ENCODE assay signal across 17 mouse cellular contexts in genomic region chr4:100154560-100155130, GRCm38 (mm10). TPM values are rescaled to one million over a fixed set of nuclear protein-coding genes. Genes with fewer than 3 reads are reported as not detected.
DNase-seq lines count a peak whose midpoint lies in the region; ATAC-seq and TF ChIP-seq lines count a peak whose summit lies in the region.
"Had no signal": no experiment of that assay in that cellular context is flagged by ENCODE, and none has a peak within 500 bp of the region (broad histone marks: within the 10 kb centered on the region; RNA-seq: fewer than 3 reads in every experiment).

No protein-coding gene starts in this region.

- H3K36me3 ChIP-seq in forebrain, postnatal 0 days (ENCODE audit: insufficient read depth), result no peaks in the 10 kb centered on the region
- H3K36me3 ChIP-seq in forebrain, embryonic 11.5 days (ENCODE audit: control insufficient read depth, insufficient read depth, low read length), result no peaks in the 10 kb centered on the region
- no peaks in the 10 kb centered on the region for H3K36me3 ChIP-seq in intestine, embryonic 15.5 days
- H3K36me3 ChIP-seq in intestine, postnatal 0 days (ENCODE audit: control insufficient read depth, insufficient read depth), result no peaks in the 10 kb centered on the region
- no peaks in the 10 kb centered on the region for H3K36me3 ChIP-seq in midbrain, embryonic 10.5 days
- H3K36me3 ChIP-seq in midbrain, embryonic 14.5 days (ENCODE audit: control insufficient read depth, insufficient read depth, low read length), result no peaks in the 10 kb centered on the region
- no peaks in the 10 kb centered on the region for H3K36me3 ChIP-seq in embryonic facial prominence, embryonic 10.5 days (replicated peaks)
- H3K36me3 ChIP-seq: limb, embryonic 13.5 days; liver, embryonic 15.5 days had no signal

- no peak overlapping the region for H3K27ac ChIP-seq in forebrain, postnatal 0 days (ENCODE audit: low read depth, low read length)
- no peak overlapping the region for H3K27ac ChIP-seq in forebrain, embryonic 11.5 days (ENCODE audit: low read depth, low read length)
- no peak overlapping the region for H3K27ac ChIP-seq in intestine, embryonic 15.5 days
- no peak overlapping the region for H3K27ac ChIP-seq in intestine, postnatal 0 days (ENCODE audit: low read depth, low read length)
- H3K27ac ChIP-seq in midbrain, embryonic 10.5 days (replicated peaks), result peak overlapping the region; percentile 63
- H3K27ac ChIP-seq in midbrain, embryonic 14.5 days (replicated peaks; ENCODE audit: low read depth, low read length), result no peak overlapping the region
- peak overlapping the region; percentile 54; the same call in 1 of the 2 replicates for H3K27ac ChIP-seq in embryonic facial prominence, embryonic 10.5 days (replicated peaks)
- H3K27ac ChIP-seq: limb, embryonic 13.5 days; liver, embryonic 15.5 days had no signal

- peak; percentile 25 for ATAC-seq in forebrain, postnatal 0 days
- no peak for ATAC-seq in forebrain, embryonic 11.5 days (replicated peaks; ENCODE audit: low FRiP score)
- peak; percentile 51 for ATAC-seq in intestine, embryonic 15.5 days
- ATAC-seq in intestine, postnatal 0 days, result no peak
- ATAC-seq in midbrain, embryonic 14.5 days (ENCODE audit: low FRiP score, low TSS enrichment), result no peak
- ATAC-seq: forebrain, embryonic 16.5 days; lung, postnatal 0 days had no signal

- WGBS in forebrain, postnatal 0 days, result 27% methylated on average over 7 of the region's 7 CpGs
- WGBS in forebrain, embryonic 11.5 days, result 37% methylated on average over 7 of the region's 7 CpGs
- WGBS in intestine, embryonic 15.5 days, result 48% methylated on average over 7 of the region's 7 CpGs
- 53% methylated on average over 7 of the region's 7 CpGs for WGBS in intestine, postnatal 0 days
- 36% methylated on average over 7 of the region's 7 CpGs for WGBS in midbrain, embryonic 10.5 days
- WGBS in midbrain, embryonic 14.5 days, result 22% methylated on average over 7 of the region's 7 CpGs
- WGBS in embryonic facial prominence, embryonic 10.5 days, result 51% methylated on average over 7 of the region's 7 CpGs

- H3K9ac ChIP-seq in forebrain, postnatal 0 days, result no peak overlapping the region
- no peak overlapping the region for H3K9ac ChIP-seq in forebrain, embryonic 11.5 days (ENCODE audit: low read length)
- H3K9ac ChIP-seq in intestine, embryonic 15.5 days, result no peak overlapping the region
- H3K9ac ChIP-seq in intestine, postnatal 0 days (ENCODE audit: low read depth, low read length), result no peak overlapping the region
- no peak overlapping the region for H3K9ac ChIP-seq in midbrain, embryonic 14.5 days (replicated peaks; ENCODE audit: low read length)
- H3K9ac ChIP-seq: limb, embryonic 13.5 days; liver, embryonic 15.5 days had no signal

- H3K9me3 ChIP-seq in forebrain, postnatal 0 days (ENCODE audit: low read length), result no peaks in the 10 kb centered on the region
- H3K9me3 ChIP-seq in forebrain, embryonic 11.5 days (ENCODE audit: control insufficient read depth, low read length), result no peaks in the 10 kb centered on the region
- H3K9me3 ChIP-seq in intestine, embryonic 15.5 days, result no peaks in the 10 kb centered on the region
- no peaks in the 10 kb centered on the region for H3K9me3 ChIP-seq in intestine, postnatal 0 days (ENCODE audit: control insufficient read depth)
- H3K9me3 ChIP-seq in midbrain, embryonic 10.5 days (replicated peaks), result no peaks in the 10 kb centered on the region
- no peaks in the 10 kb centered on the region for H3K9me3 ChIP-seq in midbrain, embryonic 14.5 days (ENCODE audit: control insufficient read depth, low read length)
- H3K9me3 ChIP-seq in embryonic facial prominence, embryonic 10.5 days, result no peaks in the 10 kb centered on the region
- H3K9me3 ChIP-seq: limb, embryonic 13.5 days; liver, embryonic 15.5 days had no signal

- DNase-seq in forebrain, postnatal 0 days, result no peak
- DNase-seq in forebrain, embryonic 11.5 days (ENCODE audit: low spot score), result no peak
- DNase-seq in midbrain, embryonic 10.5 days (ENCODE audit: low spot score), result no peak
- DNase-seq in midbrain, embryonic 14.5 days, result no peak
- DNase-seq in embryonic facial prominence, embryonic 10.5 days (ENCODE audit: low spot score), result no peak
- DNase-seq in lung, postnatal 4 days, result no peak
- DNase-seq: adrenal gland, adult 2 months; embryo, embryonic 11 days; heart, postnatal 10 days; right cerebral cortex, adult 18-20 months had no signal

- TF ChIP-seq CTCF in forebrain, postnatal 0 days (IDR thresholded peaks at IDR 0.05; ENCODE audit: low read depth), result no peak
- TF ChIP-seq CTCF in intestine, postnatal 0 days (IDR thresholded peaks at IDR 0.05; ENCODE audit: low read depth), result no peak

- no peaks in the 10 kb centered on the region for H3K4me1 ChIP-seq in forebrain, postnatal 0 days (ENCODE audit: insufficient read depth)
- H3K4me1 ChIP-seq in forebrain, embryonic 11.5 days (replicated peaks; ENCODE audit: control insufficient read depth, insufficient read depth, low read length), result peaks cover 3% of the 10 kb centered on the region; the same call in 1 of the 2 replicates
- H3K4me1 ChIP-seq in intestine, embryonic 15.5 days (replicated peaks), result peaks cover 7% of the 10 kb centered on the region; the same call in 1 of the 2 replicates
- H3K4me1 ChIP-seq in intestine, postnatal 0 days (replicated peaks; ENCODE audit: control insufficient read depth, insufficient read depth, low read length), result no peaks in the 10 kb centered on the region
- peaks cover 16% of the 10 kb centered on the region for H3K4me1 ChIP-seq in midbrain, embryonic 10.5 days
- H3K4me1 ChIP-seq in midbrain, embryonic 14.5 days (ENCODE audit: control insufficient read depth, insufficient read depth, low read length), result peaks cover 7% of the 10 kb centered on the region; the same call in 1 of the 2 replicates
- H3K4me1 ChIP-seq in embryonic facial prominence, embryonic 10.5 days, result peaks cover 46% of the 10 kb centered on the region
- H3K4me1 ChIP-seq: liver, embryonic 15.5 days had no signal

- no peak overlapping the region for H3K4me3 ChIP-seq in forebrain, postnatal 0 days (ENCODE audit: low read depth, low read length)
- H3K4me3 ChIP-seq in forebrain, embryonic 11.5 days (ENCODE audit: low read depth, low read length), result no peak overlapping the region
- H3K4me3 ChIP-seq in intestine, embryonic 15.5 days (replicated peaks), result no peak overlapping the region
- H3K4me3 ChIP-seq in intestine, postnatal 0 days (ENCODE audit: low read depth, low read length), result no peak overlapping the region
- H3K4me3 ChIP-seq in midbrain, embryonic 10.5 days, result no peak overlapping the region
- H3K4me3 ChIP-seq in midbrain, embryonic 14.5 days (replicated peaks; ENCODE audit: low read depth, low read length), result no peak overlapping the region
- H3K4me3 ChIP-seq in embryonic facial prominence, embryonic 10.5 days, result no peak overlapping the region
- H3K4me3 ChIP-seq: limb, embryonic 13.5 days; liver, embryonic 15.5 days had no signal

- no peak overlapping the region for H3K4me2 ChIP-seq in forebrain, postnatal 0 days (ENCODE audit: low read depth)
- no peak overlapping the region for H3K4me2 ChIP-seq in forebrain, embryonic 11.5 days (ENCODE audit: low read depth, low read length, severe bottlenecking)
- no peak overlapping the region for H3K4me2 ChIP-seq in intestine, embryonic 15.5 days (replicated peaks)
- no peak overlapping the region for H3K4me2 ChIP-seq in intestine, postnatal 0 days (replicated peaks; ENCODE audit: low read depth)
- H3K4me2 ChIP-seq in midbrain, embryonic 14.5 days (ENCODE audit: low read length), result no peak overlapping the region
- H3K4me2 ChIP-seq: limb, embryonic 13.5 days; liver, embryonic 15.5 days had no signal

- H3K27me3 ChIP-seq in forebrain, postnatal 0 days (ENCODE audit: insufficient read depth, low read length), result no peaks in the 10 kb centered on the region
- no peaks in the 10 kb centered on the region for H3K27me3 ChIP-seq in forebrain, embryonic 11.5 days (ENCODE audit: control insufficient read depth, insufficient read depth, low read length)
- no peaks in the 10 kb centered on the region for H3K27me3 ChIP-seq in intestine, embryonic 15.5 days (replicated peaks)
- H3K27me3 ChIP-seq in intestine, postnatal 0 days (replicated peaks; ENCODE audit: control insufficient read depth, insufficient read depth, low read length), result no peaks in the 10 kb centered on the region
- H3K27me3 ChIP-seq in midbrain, embryonic 10.5 days (ENCODE audit: low read depth, poor library complexity, severe bottlenecking), result no peaks in the 10 kb centered on the region
- no peaks in the 10 kb centered on the region for H3K27me3 ChIP-seq in midbrain, embryonic 14.5 days (ENCODE audit: control insufficient read depth, insufficient read depth, low read length)
- H3K27me3 ChIP-seq in embryonic facial prominence, embryonic 10.5 days (replicated peaks; ENCODE audit: low read depth, poor library complexity, severe bottlenecking), result no peaks in the 10 kb centered on the region
- H3K27me3 ChIP-seq: liver, embryonic 15.5 days had no signal

RNA-seq across cellular contexts. Expression of gene Ror1, which starts 59.1 kb away (rescaled TPM):
- 1.8 and 2.4 TPM in 2 replicates for total RNA-seq in forebrain, postnatal 0 days (2014; rRNA removed)
- polyA plus RNA-seq in forebrain, postnatal 0 days (2015; fragmentation: Nextera tagmentation; extraction: Ambion mirVana), result 0.80 and 0.93 TPM in 2 replicates
- 5.8 and 5.9 TPM in 2 replicates for polyA plus RNA-seq in forebrain, embryonic 11.5 days (2014; fragmentation: Nextera tagmentation; extraction: Ambion mirVana)
- 8.0 and 9.3 TPM in 2 replicates for polyA plus RNA-seq in intestine, embryonic 15.5 days (2015; fragmentation: Nextera tagmentation; extraction: Ambion mirVana)
- polyA plus RNA-seq in intestine, postnatal 0 days (2015; fragmentation: Nextera tagmentation; extraction: Ambion mirVana), result 2.5 and 2.9 TPM in 2 replicates
- 5.0 and 5.9 TPM in 2 replicates for polyA plus RNA-seq in midbrain, embryonic 10.5 days (2016; fragmentation: Nextera tagmentation; extraction: Ambion mirVana)
- polyA plus RNA-seq in midbrain, embryonic 14.5 days (2014; fragmentation: Nextera tagmentation; extraction: Ambion mirVana), result 0.81 and 1.5 TPM in 2 replicates
- polyA plus RNA-seq in embryonic facial prominence, embryonic 10.5 days (2016; fragmentation: Nextera tagmentation; extraction: Ambion mirVana), result 11.4 and 12.0 TPM in 2 replicates
- total RNA-seq: MEL had no signal

Comparison
In these comparisons a context has a peak if more than half of its experiments do, and no peak if none do; other contexts are left out.
1. ATAC-seq: peak in forebrain, postnatal 0 days (single experiment) and intestine, embryonic 15.5 days (single experiment); none in forebrain, embryonic 11.5 days (single experiment), intestine, postnatal 0 days (single experiment) and midbrain, embryonic 14.5 days (single experiment).
2. H3K27ac ChIP-seq: peak in midbrain, embryonic 10.5 days (single experiment) and embryonic facial prominence, embryonic 10.5 days (single experiment); none in forebrain, postnatal 0 days (single experiment), forebrain, embryonic 11.5 days (single experiment), intestine, embryonic 15.5 days (single experiment), intestine, postnatal 0 days (single experiment) and midbrain, embryonic 14.5 days (single experiment).